Mouse (Mus musculus) heart, embryonic 10.5 days (tissue): Measurements from ENCODE around the gene Txnrd3. TPM values are rescaled to one million over a fixed set of nuclear protein-coding genes. Genes with fewer than 3 reads are reported as not detected.

Experiments
- DNase-seq: peaks from one replicate; pipeline ENCODE4 v3.0.0-alpha.2; 2017; ENCODE audit warnings: low spot score
- H3K27ac ChIP-seq: fragments of 300-500 bp; sonication (generic); 2 replicates; pipeline ENCODE4 v1.5.1; 2016; ENCODE audit warnings: mild to moderate bottlenecking
- H3K27me3 ChIP-seq: fragments of 300-500 bp; sonication (generic); 2 replicates; pipeline ENCODE4 v1.6.1; 2016; ENCODE audit warnings: mild to moderate bottlenecking; ENCODE audit not compliant: poor library complexity, insufficient read depth, severe bottlenecking
- H3K36me3 ChIP-seq: fragments of 300-500 bp; sonication (generic); 2 replicates; pipeline ENCODE4 v1.6.1; 2016; ENCODE audit warnings: mild to moderate bottlenecking, moderate library complexity
- H3K4me1 ChIP-seq: fragments of 300-500 bp; sonication (generic); 2 replicates; pipeline ENCODE4 v1.6.1; 2016; ENCODE audit warnings: mild to moderate bottlenecking
- H3K4me3 ChIP-seq: fragments of 300-500 bp; sonication (generic); 2 replicates; pipeline ENCODE4 v1.5.1; 2016; ENCODE audit warnings: mild to moderate bottlenecking, moderate library complexity
- H3K9me3 ChIP-seq: fragments of 300-500 bp; sonication (generic); 2 replicates; pipeline ENCODE4 v1.6.1; 2016; ENCODE audit warnings: mild to moderate bottlenecking, moderate library complexity
- WGBS: fragments of 180-500 bp; shearing (Covaris S2); methylation state at CpG from one replicate; pipeline ENCODE4 v1.1.7; 2016; 5-methylcytosine and 5-hydroxymethylcytosine counted together
- polyA plus RNA-seq: library from polyadenylated mRNA; unstranded; fragments of >200 nt; fragmentation: Nextera tagmentation; extraction: Ambion mirVana; gene quantifications from 2 replicates; pipeline ENCODE4 v1.2.1, GENCODE M21; 2016

Txnrd3 gene
- polyA plus RNA-seq, 1 experiment from 2014 or later: 8.7 TPM

GRCm38 (mm10) chr6:89631809-89632562, 11.8 kb upstream of the Txnrd3 start:
- H3K4me1 ChIP-seq: peaks cover 16% of the 10 kb centered on the region
- no peaks in the 10 kb centered on the region for H3K36me3 ChIP-seq
- 0 out of 2 replicates have a peak, but pooled peaks cover 22% of the 10 kb centered on the region for H3K27me3 ChIP-seq
- H3K27ac ChIP-seq: no peak overlapping the region
- no peaks in the 10 kb centered on the region for H3K9me3 ChIP-seq
- WGBS: 8% methylated on average over 10 of the region's 10 CpGs
- no peak for DNase-seq
- no peak overlapping the region for H3K4me3 ChIP-seq

DNA sequence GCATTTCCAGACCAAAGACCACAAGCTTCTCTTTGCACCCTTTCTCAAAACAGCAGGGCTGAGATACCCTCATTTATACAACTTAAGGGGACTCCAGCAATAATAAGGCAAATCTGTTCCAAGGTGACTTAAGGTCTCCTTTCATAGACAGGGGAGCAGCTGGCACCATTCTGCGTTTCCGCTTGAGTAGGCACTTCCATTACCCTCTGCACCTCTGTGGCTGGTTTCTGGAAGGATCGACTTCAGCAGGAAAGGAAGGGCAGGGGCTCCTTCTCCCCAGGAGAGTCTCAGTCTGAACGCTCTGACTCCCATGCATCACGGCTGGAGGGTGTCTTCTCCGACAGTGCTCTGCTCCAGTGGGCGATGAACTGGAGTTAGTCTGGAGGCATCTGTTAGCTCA, 10.7 kb upstream of the Txnrd3 start:
- H3K27me3 ChIP-seq: 0 out of 2 replicates have a peak, but pooled peaks cover 22% of the 10 kb centered on the region
- WGBS: 72% methylated on average over 7 of the region's 7 CpGs

DNA sequence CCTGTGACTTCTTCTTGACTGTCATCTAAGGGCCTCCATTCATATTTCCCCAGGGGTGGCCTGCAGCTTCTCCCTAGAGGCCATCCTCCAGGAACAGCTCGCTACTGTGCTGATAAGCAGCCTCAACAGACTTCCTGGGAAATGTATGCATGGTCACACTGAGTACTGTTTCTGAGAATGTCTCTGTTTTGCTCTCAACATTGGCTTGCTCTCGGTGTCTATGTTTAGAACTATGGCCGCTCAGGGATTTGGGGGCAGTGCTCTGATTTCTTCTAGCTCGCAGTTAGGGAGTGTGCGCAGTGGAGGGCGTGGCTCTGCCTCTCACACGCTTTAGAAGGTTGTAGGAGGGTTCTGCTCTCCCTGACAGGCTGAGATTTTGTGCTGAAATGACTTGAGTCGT, 9.4 kb upstream of the Txnrd3 start:
- H3K36me3 ChIP-seq: no peaks in the 10 kb centered on the region
- no peak for DNase-seq
- H3K4me3 ChIP-seq: no peak overlapping the region
- H3K4me1 ChIP-seq: peaks cover 16% of the 10 kb centered on the region
- 23% methylated on average over 8 of the region's 8 CpGs for WGBS
- 0 out of 2 replicates have a peak, but pooled peaks cover 16% of the 10 kb centered on the region for H3K27me3 ChIP-seq
- no peaks in the 10 kb centered on the region for H3K9me3 ChIP-seq
- H3K27ac ChIP-seq: no peak overlapping the region

More for the DNA sequence above, 10.7 kb upstream of the Txnrd3 start:
- DNase-seq: no peak
- Histone ChIP-seq H3K27ac (no peak overlapping the region), H3K4me3 (no peak overlapping the region), H3K4me1 (peaks cover 16% of the 10 kb centered on the region), H3K36me3 (no peaks in the 10 kb centered on the region), H3K9me3 (no peaks in the 10 kb centered on the region)

DNA sequence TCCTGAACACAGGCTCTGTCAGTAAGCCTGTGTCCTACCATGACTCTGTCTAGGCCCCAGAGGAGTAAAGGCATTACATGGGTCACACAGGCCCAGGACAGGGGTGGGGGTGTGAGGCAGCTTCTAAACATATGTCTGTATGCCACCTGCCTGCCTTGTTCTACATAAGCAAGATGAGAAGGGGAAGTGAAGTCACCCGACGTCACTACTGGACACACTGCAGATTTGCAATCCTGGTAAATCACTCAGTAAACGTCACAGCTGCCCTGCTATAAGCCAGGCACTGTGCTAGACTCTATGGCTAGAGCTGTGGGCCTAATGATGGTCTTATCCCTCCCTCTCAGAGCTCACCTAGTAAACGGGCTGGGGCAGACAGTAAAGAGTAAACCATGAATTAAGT, 5.8 kb upstream of the Txnrd3 start:
- no peaks in the 10 kb centered on the region for H3K36me3 ChIP-seq
- H3K4me1 ChIP-seq: peaks cover 15% of the 10 kb centered on the region
- 74% methylated on average over 4 of the region's 4 CpGs for WGBS
- H3K9me3 ChIP-seq: no peaks in the 10 kb centered on the region
- no peak overlapping the region for H3K27ac ChIP-seq
- no peak overlapping the region for H3K4me3 ChIP-seq
- 0 out of 2 replicates have a peak, but pooled peaks cover 7% of the 10 kb centered on the region for H3K27me3 ChIP-seq
- no peak for DNase-seq

GRCm38 (mm10) chr6:89639025-89639424, 4.8 kb upstream of the Txnrd3 start:
- Histone ChIP-seq H3K36me3 (no peaks in the 10 kb centered on the region), H3K27ac (no peak overlapping the region), H3K27me3 (no peaks in the 10 kb centered on the region), H3K4me1 (peaks cover 22% of the 10 kb centered on the region), H3K9me3 (no peaks in the 10 kb centered on the region), H3K4me3 (no peak overlapping the region)
- DNase-seq: no peak
- 34% methylated on average over 2 of the region's 2 CpGs for WGBS

- WGBS: under 1% methylated on average over 41 of the region's 41 CpGs
- Histone ChIP-seq H3K36me3 (no peaks in the 10 kb centered on the region), H3K4me3 (peak overlapping the region; percentile 83), H3K4me1 (peaks cover 12% of the 10 kb centered on the region), H3K27me3 (no peaks in the 10 kb centered on the region), H3K9me3 (no peaks in the 10 kb centered on the region), H3K27ac (peak overlapping the region; percentile 89)
- DNase-seq: peak; percentile 98
Observed at GRCm38 (mm10) chr6:89644271-89645075, 685 bp downstream of the Txnrd3 start.

- no peaks in the 10 kb centered on the region for H3K36me3 ChIP-seq
- H3K27ac ChIP-seq: no peak overlapping the region
- H3K4me1 ChIP-seq: no peaks in the 10 kb centered on the region
- no peaks in the 10 kb centered on the region for H3K27me3 ChIP-seq
- WGBS: 76% methylated on average over 8 of the region's 8 CpGs
- no peak overlapping the region for H3K4me3 ChIP-seq
- H3K9me3 ChIP-seq: no peaks in the 10 kb centered on the region
- no peak for DNase-seq
Observed at GRCm38 (mm10) chr6:89649897-89650296, 6.1 kb downstream of the Txnrd3 start.

DNA sequence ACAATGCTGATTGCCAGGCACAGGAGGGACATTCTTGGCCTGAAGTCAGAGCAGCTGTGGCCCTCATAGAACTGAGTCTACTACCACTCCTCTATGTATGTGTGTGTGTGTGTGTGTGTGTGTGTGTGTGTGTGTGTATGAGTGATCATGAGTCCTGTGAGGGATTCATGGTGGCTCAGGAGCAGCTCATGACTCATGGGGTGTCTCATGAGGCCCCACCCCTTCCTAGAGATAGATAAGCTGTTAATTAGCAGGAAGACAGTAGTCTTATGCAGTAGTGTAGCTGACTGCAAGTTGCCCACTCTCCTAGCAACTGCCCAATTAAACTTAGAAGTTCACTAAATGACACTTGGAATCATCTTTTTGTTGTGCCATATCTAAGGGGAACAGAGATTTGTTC, 8.0 kb downstream of the Txnrd3 start:
- Histone ChIP-seq H3K9me3 (no peaks in the 10 kb centered on the region), H3K4me3 (no peak overlapping the region), H3K27ac (no peak overlapping the region), H3K4me1 (no peaks in the 10 kb centered on the region), H3K36me3 (no peaks in the 10 kb centered on the region), H3K27me3 (no peaks in the 10 kb centered on the region)
- DNase-seq: no peak

- DNase-seq: no peak
- peaks cover 7% of the 10 kb centered on the region; the same call in 1 of the 2 replicates for H3K4me1 ChIP-seq
- no peaks in the 10 kb centered on the region for H3K27me3 ChIP-seq
- H3K4me3 ChIP-seq: no peak overlapping the region
- no peaks in the 10 kb centered on the region for H3K36me3 ChIP-seq
- no peak overlapping the region for H3K27ac ChIP-seq
- 85% methylated on average over 3 of the region's 3 CpGs for WGBS
- H3K9me3 ChIP-seq: no peaks in the 10 kb centered on the region
Observed at GRCm38 (mm10) chr6:89655011-89655410, 11.2 kb downstream of the Txnrd3 start.

DNA sequence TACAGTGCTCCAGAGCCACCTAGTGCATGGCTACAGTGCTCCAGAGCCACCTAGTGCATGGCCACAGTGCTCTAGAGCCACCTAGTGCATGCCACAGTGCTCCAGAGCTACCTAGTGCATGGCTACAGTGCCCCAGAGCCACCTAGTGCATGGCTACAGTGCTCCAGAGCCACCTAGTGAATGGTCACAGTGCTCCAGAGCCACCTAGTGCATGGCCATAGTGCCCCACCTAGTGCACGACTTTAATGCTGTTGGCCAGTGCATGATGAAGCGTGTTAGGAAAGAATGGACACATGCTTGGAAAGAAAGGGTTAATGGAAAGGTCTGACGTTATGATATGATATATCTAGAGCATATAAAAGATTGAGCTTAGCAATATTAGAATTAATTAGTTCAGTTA, 14.6 kb downstream of the Txnrd3 start:
- no peaks in the 10 kb centered on the region for H3K9me3 ChIP-seq
- DNase-seq: no peak
- H3K4me1 ChIP-seq: peaks cover 11% of the 10 kb centered on the region; the same call in 1 of the 2 replicates
- 81% methylated on average over 3 of the region's 3 CpGs for WGBS
- H3K27ac ChIP-seq: no peak overlapping the region
- H3K27me3 ChIP-seq: no peaks in the 10 kb centered on the region
- H3K36me3 ChIP-seq: no peaks in the 10 kb centered on the region
- H3K4me3 ChIP-seq: no peak overlapping the region

DNA sequence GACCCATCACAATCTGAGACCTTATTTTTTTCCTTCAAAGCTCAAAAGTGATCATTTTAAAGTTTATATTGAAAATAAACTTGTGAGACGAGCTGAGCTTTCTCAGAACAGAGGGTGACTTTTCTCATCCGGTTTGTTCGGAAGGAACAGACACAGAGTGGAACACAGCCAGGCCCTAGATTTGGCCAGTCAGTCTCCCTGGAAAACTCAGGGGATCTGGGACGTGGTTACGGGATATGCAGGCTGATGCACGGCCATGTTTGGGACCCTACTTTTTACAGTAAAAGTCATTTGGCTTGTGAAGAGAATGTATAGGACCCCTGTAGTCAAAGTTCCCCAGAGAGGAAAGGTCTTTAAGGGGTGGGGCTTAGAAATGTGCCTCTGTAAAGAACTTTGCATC, 15.1 kb downstream of the Txnrd3 start:
- WGBS: 84% methylated on average over 6 of the region's 6 CpGs
- no peak overlapping the region for H3K27ac ChIP-seq
- DNase-seq: no peak

DNA sequence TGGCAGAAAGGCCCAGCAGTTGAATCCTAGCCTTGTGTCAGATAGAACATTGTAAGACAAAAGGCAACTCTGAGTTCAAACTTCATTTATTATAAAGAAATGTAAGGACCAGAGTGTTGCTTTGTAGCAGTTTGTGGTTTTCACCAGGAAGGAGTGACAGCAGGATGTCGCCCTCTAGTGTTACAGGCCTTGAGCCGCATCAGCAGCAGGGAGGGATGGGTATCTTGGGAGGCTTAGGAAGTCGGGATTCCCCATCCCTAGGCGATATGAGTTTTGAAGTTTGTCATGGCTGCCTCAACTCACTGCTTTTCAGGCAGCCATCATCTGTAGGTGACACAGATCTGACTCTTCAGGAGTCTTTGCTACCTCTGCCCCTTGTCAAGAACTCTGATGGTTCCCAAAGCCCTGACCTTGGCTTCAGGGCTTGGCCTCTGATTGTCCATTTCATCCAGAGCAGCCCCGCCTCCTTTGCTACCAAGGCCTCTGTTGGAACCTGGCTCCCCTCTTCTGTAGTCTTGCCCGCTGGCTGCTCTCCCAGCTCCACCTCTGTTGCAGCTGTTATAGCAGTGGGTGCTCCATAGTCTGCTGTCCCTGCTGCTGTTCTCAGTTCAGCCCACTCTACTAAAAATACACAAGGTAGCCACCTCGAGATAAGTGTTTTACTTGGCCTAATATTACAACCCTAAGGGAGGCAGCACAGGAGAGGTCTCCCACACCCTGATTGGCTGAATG, 16.1 kb downstream of the Txnrd3 start:
- no peak for DNase-seq
- H3K4me3 ChIP-seq: no peak overlapping the region
- 32% methylated on average over 7 of the region's 7 CpGs for WGBS
- peaks cover 12% of the 10 kb centered on the region; the same call in 1 of the 2 replicates for H3K4me1 ChIP-seq
- no peak overlapping the region for H3K27ac ChIP-seq
- no peaks in the 10 kb centered on the region for H3K27me3 ChIP-seq
- no peaks in the 10 kb centered on the region for H3K9me3 ChIP-seq
- H3K36me3 ChIP-seq: peaks cover 6% of the 10 kb centered on the region; the same call in 1 of the 2 replicates

More for the DNA sequence above, 15.1 kb downstream of the Txnrd3 start:
- peaks cover 3% of the 10 kb centered on the region; the same call in 1 of the 2 replicates for H3K36me3 ChIP-seq
- no peaks in the 10 kb centered on the region for H3K27me3 ChIP-seq
- H3K4me3 ChIP-seq: no peak overlapping the region
- H3K4me1 ChIP-seq: peaks cover 11% of the 10 kb centered on the region; the same call in 1 of the 2 replicates
- H3K9me3 ChIP-seq: no peaks in the 10 kb centered on the region
